Mouse (Mus musculus) midbrain, embryonic 10.5 days (tissue): ENCODE measurements around the gene Tfr2. TPM values are rescaled to one million over a fixed set of nuclear protein-coding genes. Genes with fewer than 3 reads are reported as not detected.

ENCODE experiments used
- DNase-seq: peaks from one replicate; pipeline ENCODE4 v3.0.0-alpha.2; 2017; ENCODE audit warnings: low spot score
- H3K27ac ChIP-seq: fragments of 300-500 bp; sonication (generic); replicated peaks from 2 replicates; pipeline ENCODE4 v1.5.1; 2016; ENCODE audit warnings: mild to moderate bottlenecking
- H3K27me3 ChIP-seq: fragments of 300-500 bp; sonication (generic); 2 replicates; pipeline ENCODE4 v1.6.1; 2016; ENCODE audit warnings: low read depth, mild to moderate bottlenecking; ENCODE audit not compliant: poor library complexity, severe bottlenecking
- H3K36me3 ChIP-seq: fragments of 300-500 bp; sonication (generic); 2 replicates; pipeline ENCODE4 v1.6.1; 2016; ENCODE audit warnings: mild to moderate bottlenecking, moderate library complexity
- H3K4me1 ChIP-seq: fragments of 300-500 bp; sonication (generic); 2 replicates; pipeline ENCODE4 v1.6.1; 2016
- H3K4me3 ChIP-seq: fragments of 300-500 bp; sonication (generic); 2 replicates; pipeline ENCODE4 v1.5.1; 2016; ENCODE audit warnings: mild to moderate bottlenecking, moderate library complexity
- H3K9me3 ChIP-seq: fragments of 300-500 bp; sonication (generic); replicated peaks from 2 replicates; pipeline ENCODE4 v1.6.1; 2016; ENCODE audit warnings: mild to moderate bottlenecking
- WGBS: fragments of 180-500 bp; shearing (Covaris S2); methylation state at CpG from one replicate; pipeline ENCODE4 v1.1.7; 2016; 5-methylcytosine and 5-hydroxymethylcytosine counted together
- polyA plus RNA-seq: library from polyadenylated mRNA; unstranded; fragments of >200 nt; fragmentation: Nextera tagmentation; extraction: Ambion mirVana; gene quantifications from 2 replicates; pipeline ENCODE4 v1.2.1, GENCODE M21; 2016

Tfr2 gene
- polyA plus RNA-seq, 1 experiment from 2014 or later = 2.2 TPM

GRCm38 (mm10) chr5:137615347-137615746, 45.7 kb downstream of the Tfr2 start:
- H3K9me3 ChIP-seq = no peaks in the 10 kb centered on the region
- H3K36me3 ChIP-seq = no peaks in the 10 kb centered on the region
- H3K4me3 ChIP-seq = no peak overlapping the region
- peaks cover 3% of the 10 kb centered on the region; the same call in 1 of the 2 replicates for H3K27me3 ChIP-seq
- peaks cover 35% of the 10 kb centered on the region for H3K4me1 ChIP-seq
- no peak overlapping the region for H3K27ac ChIP-seq
- 91% methylated on average over 7 of the region's 7 CpGs for WGBS
- DNase-seq = no peak

- DNase-seq = no peak
- no peak overlapping the region for H3K27ac ChIP-seq
- no peak overlapping the region for H3K4me3 ChIP-seq
- no peaks in the 10 kb centered on the region for H3K36me3 ChIP-seq
- H3K4me1 ChIP-seq = peaks cover 29% of the 10 kb centered on the region
- no peaks in the 10 kb centered on the region for H3K27me3 ChIP-seq
- WGBS = 90% methylated on average over 11 of the region's 11 CpGs
- no peaks in the 10 kb centered on the region for H3K9me3 ChIP-seq
Observed at GRCm38 (mm10) chr5:137623937-137624530, 54.4 kb downstream of the Tfr2 start.

GRCm38 (mm10) chr5:137627991-137628390, 58.4 kb downstream of the Tfr2 start:
- H3K27ac ChIP-seq = peak overlapping the region; percentile 92
- peak overlapping the region; percentile 94 for H3K4me3 ChIP-seq
- H3K36me3 ChIP-seq = peaks cover 15% of the 10 kb centered on the region; the same call in 1 of the 2 replicates
- WGBS = 7% methylated on average over 9 of the region's 9 CpGs
- DNase-seq = no peak
- H3K27me3 ChIP-seq = no peaks in the 10 kb centered on the region
- H3K9me3 ChIP-seq = no peaks in the 10 kb centered on the region
- H3K4me1 ChIP-seq = peaks cover 62% of the 10 kb centered on the region

- Histone ChIP-seq H3K36me3 (peaks cover 21% of the 10 kb centered on the region), H3K4me3 (peak within 1 kb of the TSS; percentile 94), H3K27me3 (no peaks in the 10 kb centered on the region), H3K9me3 (no peaks in the 10 kb centered on the region), H3K4me1 (peaks cover 66% of the 10 kb centered on the region), H3K27ac (peak within 1 kb of the TSS; percentile 96)
- peak; percentile 99 for DNase-seq
- under 1% methylated on average over 46 of the region's 46 CpGs for WGBS
Observed at GRCm38 (mm10) chr5:137628498-137629305, 59.1 kb downstream of the Tfr2 start, which contains the start of the genes Fbxo24, Lrch4 and Gm20605. Gene Fbxo24, minus strand, starts transcription at chr5:137629002. Gene Lrch4, plus strand, starts transcription at chr5:137629121. Gene Gm20605, plus strand, starts transcription at chr5:137629175.

- Histone ChIP-seq H3K9me3 (no peaks in the 10 kb centered on the region), H3K27me3 (no peaks in the 10 kb centered on the region), H3K36me3 (peaks cover 27% of the 10 kb centered on the region), H3K27ac (peak overlapping the region; percentile 96), H3K4me3 (peak overlapping the region; percentile 94), H3K4me1 (peaks cover 71% of the 10 kb centered on the region)
- DNase-seq = no peak
- WGBS = 1% methylated on average over 23 of the region's 23 CpGs
Observed at GRCm38 (mm10) chr5:137629306-137629721, 59.7 kb downstream of the Tfr2 start.

GRCm38 (mm10) chr5:137629906-137630545, 60.4 kb downstream of the Tfr2 start:
- WGBS = 28% methylated on average over 6 of the region's 6 CpGs
- Histone ChIP-seq H3K9me3 (no peaks in the 10 kb centered on the region), H3K4me1 (peaks cover 65% of the 10 kb centered on the region), H3K36me3 (peaks cover 34% of the 10 kb centered on the region), H3K27ac (peak overlapping the region; percentile 96), H3K4me3 (peak overlapping the region; percentile 94), H3K27me3 (no peaks in the 10 kb centered on the region)
- no peak for DNase-seq

- peak overlapping the region; percentile 96 for H3K27ac ChIP-seq
- H3K36me3 ChIP-seq = peaks cover 40% of the 10 kb centered on the region
- peaks cover 60% of the 10 kb centered on the region for H3K4me1 ChIP-seq
- 50% methylated on average over 3 of the region's 3 CpGs for WGBS
- peak overlapping the region; percentile 94 for H3K4me3 ChIP-seq
- H3K27me3 ChIP-seq = no peaks in the 10 kb centered on the region
- H3K9me3 ChIP-seq = no peaks in the 10 kb centered on the region
- DNase-seq = no peak
Observed at GRCm38 (mm10) chr5:137630602-137631001, 61.0 kb downstream of the Tfr2 start.

GRCm38 (mm10) chr5:137631171-137631570, 61.5 kb downstream of the Tfr2 start:
- peak overlapping the region; percentile 96 for H3K27ac ChIP-seq
- no peaks in the 10 kb centered on the region for H3K9me3 ChIP-seq
- 75% methylated on average over 9 of the region's 9 CpGs for WGBS
- H3K27me3 ChIP-seq = no peaks in the 10 kb centered on the region
- H3K36me3 ChIP-seq = peaks cover 46% of the 10 kb centered on the region
- peaks cover 56% of the 10 kb centered on the region for H3K4me1 ChIP-seq
- DNase-seq = no peak
- H3K4me3 ChIP-seq = peak overlapping the region; percentile 94

- Histone ChIP-seq H3K4me1 (peaks cover 56% of the 10 kb centered on the region), H3K36me3 (peaks cover 50% of the 10 kb centered on the region)
- 79% methylated on average over 4 of the region's 4 CpGs for WGBS
Observed at GRCm38 (mm10) chr5:137631591-137631990, 62.0 kb downstream of the Tfr2 start.

GRCm38 (mm10) chr5:137633397-137634084, 63.9 kb downstream of the Tfr2 start:
- no peak overlapping the region; the same call in 1 of the 2 replicates for H3K27ac ChIP-seq
- H3K9me3 ChIP-seq = no peaks in the 10 kb centered on the region
- no peaks in the 10 kb centered on the region for H3K27me3 ChIP-seq
- H3K4me3 ChIP-seq = no peak overlapping the region
- H3K36me3 ChIP-seq = peaks cover 70% of the 10 kb centered on the region
- no peak for DNase-seq
- WGBS = 86% methylated on average over 12 of the region's 12 CpGs
- peaks cover 43% of the 10 kb centered on the region for H3K4me1 ChIP-seq

More at GRCm38 (mm10) chr5:137631591-137631990, 62.0 kb downstream of the Tfr2 start:
- Histone ChIP-seq H3K27me3 (no peaks in the 10 kb centered on the region), H3K4me3 (peak overlapping the region; percentile 94; the same call in 1 of the 2 replicates), H3K27ac (peak overlapping the region; percentile 96; the same call in 1 of the 2 replicates), H3K9me3 (no peaks in the 10 kb centered on the region)
- no peak for DNase-seq
